29 mouse cellular contexts compared by ENCODE assay signal in genomic region chr4:115749336-115749735, GRCm38 (mm10). TPM values are rescaled to one million over a fixed set of nuclear protein-coding genes. Genes with fewer than 3 reads are reported as not detected.
"Had no signal": no experiment of that assay in that cellular context is flagged by ENCODE, and none has a peak within 500 bp of the region (broad histone marks: within the 10 kb centered on the region; RNA-seq: fewer than 3 reads in every experiment).

No protein-coding gene starts in this region.

- H3K4me3 ChIP-seq: heart, embryonic 10.5 days; heart, embryonic 12.5 days; hindbrain, embryonic 13.5 days; hindbrain, embryonic 15.5 days; limb, embryonic 13.5 days; limb, embryonic 15.5 days; liver, embryonic 12.5 days had no signal

- ATAC-seq: hindbrain, postnatal 0 days; liver, embryonic 12.5 days had no signal

- H3K27ac ChIP-seq: heart, embryonic 10.5 days; hindbrain, embryonic 13.5 days; hindbrain, embryonic 15.5 days; hindbrain, postnatal 0 days; limb, embryonic 13.5 days; limb, embryonic 15.5 days; liver, embryonic 12.5 days; liver, embryonic 14.5 days had no signal

- H3K9ac ChIP-seq: heart, embryonic 12.5 days; hindbrain, embryonic 13.5 days; hindbrain, embryonic 15.5 days; limb, embryonic 13.5 days; limb, embryonic 15.5 days; liver, embryonic 12.5 days; liver, embryonic 14.5 days had no signal

- H3K4me2 ChIP-seq: heart, embryonic 12.5 days; hindbrain, embryonic 13.5 days; hindbrain, embryonic 15.5 days; limb, embryonic 13.5 days; limb, embryonic 15.5 days; liver, embryonic 12.5 days had no signal

- H3K27me3 ChIP-seq: heart, embryonic 12.5 days; hindbrain, embryonic 13.5 days; hindbrain, embryonic 15.5 days; limb, embryonic 13.5 days; limb, embryonic 15.5 days; liver, embryonic 12.5 days had no signal

- H3K4me1 ChIP-seq: heart, embryonic 10.5 days; heart, embryonic 12.5 days; hindbrain, embryonic 13.5 days; hindbrain, embryonic 15.5 days; limb, embryonic 15.5 days had no signal

- H3K9me3 ChIP-seq: heart, embryonic 10.5 days; hindbrain, embryonic 13.5 days; hindbrain, embryonic 15.5 days; limb, embryonic 13.5 days; limb, embryonic 15.5 days; liver, embryonic 12.5 days had no signal

- DNase-seq: gastrocnemius, postnatal 14 days; gastrocnemius, postnatal 36 days; heart, adult 18-20 months; heart, postnatal 10 days; kidney, adult 18-20 months; kidney, adult 8-10 months; kidney, postnatal 10 days; kidney, postnatal 25 days; layer of hippocampus, adult 9-11 months; layer of hippocampus, postnatal 36 days; left cerebral cortex, postnatal 4 days had no signal

RNA-seq across cellular contexts. Expression of gene Tex38, which starts 31.5 kb away (rescaled TPM):
- total RNA-seq: hematopoietic stem cell, adult 5-6 weeks; hindbrain, postnatal 0 days; layer of hippocampus, adult 18-20 months; layer of hippocampus, postnatal 14 days; layer of hippocampus, postnatal 36 days; left cerebral cortex, adult 18-20 months; left cerebral cortex, postnatal 10 days; left cerebral cortex, postnatal 25 days; liver, adult 2 months had no signal
- polyA plus RNA-seq: heart, embryonic 16.5 days; kidney, embryonic 14.5 days; liver, embryonic 12.5 days had no signal
